Mouse (Mus musculus) ES-E14 (cell line): ENCODE results near the gene Dnajc4. TPM values are rescaled to one million over a fixed set of nuclear protein-coding genes. Genes with fewer than 3 reads are reported as not detected.

Experiments
- DNase-seq: peaks from one replicate; pipeline ENCODE4 v3.0.0-alpha.2; 2013; ENCODE audit warnings: low read depth, low spot score
- H3K27ac ChIP-seq: 2 replicates; pipeline ENCODE4 v1.5.1; 2012; ENCODE audit warnings: low read depth, mild to moderate bottlenecking, low read length, moderate library complexity, mixed read lengths; ENCODE audit not compliant: poor library complexity, insufficient read depth, severe bottlenecking
- H3K36me3 ChIP-seq: 2 replicates; pipeline ENCODE4 v1.6.1; 2012; ENCODE audit warnings: mild to moderate bottlenecking, low read length, moderate library complexity, mixed read lengths; ENCODE audit not compliant: control insufficient read depth, poor library complexity, insufficient read depth, severe bottlenecking
- H3K4me1 ChIP-seq, 2 experiments: fragments of 150-350 bp in 1 of 2; sonication (generic) in 1 of 2; 2 replicates each; pipeline ENCODE4 v1.6.1; 2012; ENCODE audit warnings: low read length in 2 of 2, mild to moderate bottlenecking in 1 of 2, mixed read lengths in 1 of 2; ENCODE audit not compliant: control insufficient read depth in 2 of 2, insufficient read depth in 2 of 2, poor library complexity in 1 of 2
- H3K4me3 ChIP-seq, 2 experiments: fragments of 150-350 bp in 1 of 2; sonication (generic) in 1 of 2; 2 replicates each; pipeline ENCODE4 v1.5.1; 2012; ENCODE audit warnings: low read length in 2 of 2, low read depth in 1 of 2, mild to moderate bottlenecking in 1 of 2, mixed read lengths in 1 of 2; ENCODE audit not compliant: insufficient read depth in 1 of 2, poor library complexity in 1 of 2, severe bottlenecking in 1 of 2
- H3K9ac ChIP-seq: 2 replicates; pipeline ENCODE4 v1.6.1; 2012; ENCODE audit warnings: low read depth, mild to moderate bottlenecking, low read length, mixed read lengths; ENCODE audit not compliant: poor library complexity, insufficient read depth, severe bottlenecking
- H3K9me3 ChIP-seq: fragments of 150-350 bp; sonication (generic); 2 replicates; pipeline ENCODE4 v1.6.1; 2012; ENCODE audit warnings: low read depth, mild to moderate bottlenecking, low read length; ENCODE audit not compliant: control insufficient read depth, insufficient read depth
- CHD2 ChIP-seq: IDR thresholded peaks from 2 replicates; pipeline ENCODE4 v1.6.1; 2014; ENCODE audit warnings: mild to moderate bottlenecking, low read depth, low read length, inconsistent platforms
- HCFC1 ChIP-seq: IDR thresholded peaks from 2 replicates; pipeline ENCODE4 v1.6.1; 2012; ENCODE audit warnings: low read length, inconsistent platforms, borderline replicate concordance; ENCODE audit not compliant: insufficient read depth
- MAFK ChIP-seq: IDR thresholded peaks from 2 replicates; pipeline ENCODE4 v1.6.1; 2014; ENCODE audit warnings: mild to moderate bottlenecking, low read depth, low read length, inconsistent platforms; ENCODE audit not compliant: insufficient read depth
- ZC3H11A ChIP-seq: IDR thresholded peaks from 2 replicates; pipeline ENCODE4 v1.6.1; 2012; ENCODE audit warnings: low read depth, mild to moderate bottlenecking, inconsistent platforms, low read length, borderline replicate concordance
- ZNF384 ChIP-seq: IDR thresholded peaks from 2 replicates; pipeline ENCODE4 v1.6.1; 2012; ENCODE audit warnings: low read depth, low read length, inconsistent platforms
- in situ Hi-C, 2 experiments: fragments of 600-800 bp; cut with MboI; formaldehyde crosslinking; loops; one replicate each; pipeline ENCODE4 v1.15.1; 2025; ENCODE audit warnings: low sequenced_read_pairs in 2 of 2, inconsistent platforms in 1 of 2; ENCODE audit not compliant: unreplicated experiment in 2 of 2
- total RNA-seq: library from RNA; depleted of rRNA; stranded (reverse); fragments of 300-350 nt; gene quantifications from 2 replicates; pipeline ENCODE4 v1.2.3, GENCODE M21; 2012

The Dnajc4 gene
- total RNA-seq, 1 experiment = 14.0 TPM

GRCm38 (mm10) chr19:6987061-6987903, 5.1 kb downstream of the Dnajc4 start, which contains the start of gene Vegfb:
Gene Vegfb (minus strand): TSS chr19:6987651.
- peaks cover 4 to 17% of the 10 kb centered on the region in 2 experiments; a peak in 3 of 4 replicates for H3K4me1 ChIP-seq
- in situ Hi-C loops = no loop called here
- TF ChIP-seq HCFC1 (no peak), MAFK (no peak), ZNF384 (no peak), ZC3H11A (no peak), CHD2 (no peak)

GRCm38 (mm10) chr19:6985951-6986708, 6.2 kb downstream of the Dnajc4 start:
- no peak for DNase-seq
- Histone ChIP-seq H3K27ac (no peak overlapping the region), H3K9me3 (no peaks in the 10 kb centered on the region), H3K36me3 (peaks cover 20% of the 10 kb centered on the region), H3K9ac (no peak overlapping the region; the same call in 1 of the 2 replicates), H3K4me1 (peaks cover 0 to 17% of the 10 kb centered on the region in 2 experiments; a peak in 2 of 4 replicates), H3K4me3 (peak overlapping the region; percentile 83 to 92)
- TF ChIP-seq CHD2 (no peak), MAFK (no peak), HCFC1 (no peak), ZNF384 (no peak), ZC3H11A (no peak)
- in situ Hi-C loops = no loop called here

More at GRCm38 (mm10) chr19:6987061-6987903, 5.1 kb downstream of the Dnajc4 start, which contains the start of gene Vegfb:
- Histone ChIP-seq H3K4me3 (peak within 1 kb of the TSS; percentile 83 to 92), H3K9me3 (no peaks in the 10 kb centered on the region), H3K36me3 (peaks cover 17% of the 10 kb centered on the region), H3K27ac (peak within 1 kb of the TSS; percentile 19; the same call in 1 of the 2 replicates), H3K9ac (peak within 1 kb of the TSS; percentile 86)
- no peak for DNase-seq

GRCm38 (mm10) chr19:6985300-6985699, 7.1 kb downstream of the Dnajc4 start:
- Histone ChIP-seq H3K4me3 (peak overlapping the region in 1 of 2 experiments; percentile 21; a peak in 2 of 4 replicates), H3K36me3 (peaks cover 20% of the 10 kb centered on the region), H3K9ac (peak overlapping the region; percentile 2; the same call in 1 of the 2 replicates), H3K27ac (no peak overlapping the region), H3K4me1 (peaks cover 0 to 17% of the 10 kb centered on the region in 2 experiments; a peak in 2 of 4 replicates), H3K9me3 (no peaks in the 10 kb centered on the region)
- no peak for DNase-seq
- in situ Hi-C loops = no loop called here
- TF ChIP-seq ZNF384 = no peak
- no peak for TF ChIP-seq CHD2

- Histone ChIP-seq H3K9ac (no peak overlapping the region), H3K4me1 (peaks cover 3 to 12% of the 10 kb centered on the region in 2 experiments; a peak in 3 of 4 replicates), H3K36me3 (peaks cover 20% of the 10 kb centered on the region), H3K4me3 (no peak overlapping the region), H3K27ac (no peak overlapping the region), H3K9me3 (no peaks in the 10 kb centered on the region)
- TF ChIP-seq CHD2 (no peak), ZNF384 (no peak), HCFC1 (no peak), ZC3H11A (no peak), MAFK (no peak)
- in situ Hi-C loops = no loop called here
- DNase-seq = no peak
Observed at GRCm38 (mm10) chr19:6983621-6984020, 8.8 kb downstream of the Dnajc4 start.
